ENCODE assay signal across 8 mouse cellular contexts in genomic region chr14:45565216-45566065, GRCm38 (mm10). TPM values are rescaled to one million over a fixed set of nuclear protein-coding genes. Genes with fewer than 3 reads are reported as not detected.
A peak's percentile ranks its signal among the peaks of the same experiment; 100 is the strongest.
DNase-seq lines count a peak whose midpoint lies in the region; ATAC-seq lines count a peak whose summit lies in the region.

No protein-coding gene starts in this region.

- H3K4me3 ChIP-seq in forebrain, embryonic 12.5 days (replicated peaks) = peak overlapping the region; percentile 10
- peak overlapping the region; percentile 47 for H3K4me3 ChIP-seq in heart, embryonic 13.5 days
- H3K4me3 ChIP-seq in lung, embryonic 16.5 days (ENCODE audit: low read length) = peak overlapping the region; percentile 47

- peak; percentile 24 to 70 for DNase-seq in adrenal gland, adult (ENCODE audit: inconsistent age in 2 of 2, low spot score in 1 of 2)
- DNase-seq in adrenal gland, postnatal 4 days (ENCODE audit: low spot score in 2 of 2) = no peak
- peak; percentile 27 to 54 for DNase-seq in kidney, postnatal 36 days
- DNase-seq in ovary, postnatal 14 days (ENCODE audit: low spot score) = peak; percentile 19
- DNase-seq in cerebellum, adult 9-10 months = no peak

- peak overlapping the region; percentile 55 for H3K4me2 ChIP-seq in forebrain, embryonic 12.5 days
- peak overlapping the region; percentile 66 for H3K4me2 ChIP-seq in heart, embryonic 13.5 days
- H3K4me2 ChIP-seq in lung, embryonic 16.5 days (ENCODE audit: low read depth, low read length) = peak overlapping the region; percentile 73

- H3K27me3 ChIP-seq in forebrain, embryonic 12.5 days = no peaks in the 10 kb centered on the region; the same call in 1 of the 2 replicates
- H3K27me3 ChIP-seq in heart, embryonic 13.5 days (replicated peaks) = no peaks in the 10 kb centered on the region
- H3K27me3 ChIP-seq in lung, embryonic 16.5 days (ENCODE audit: control insufficient read depth, insufficient read depth, low read depth, low read length) = no peaks in the 10 kb centered on the region

- peak; percentile 63; the same call in 1 of the 2 replicates for ATAC-seq in forebrain, embryonic 12.5 days (ENCODE audit: low FRiP score)
- no peak for ATAC-seq in heart, embryonic 13.5 days (ENCODE audit: extremely low read depth, insufficient number of reproducible peaks, low FRiP score, low TSS enrichment)
- ATAC-seq in lung, embryonic 16.5 days (ENCODE audit: low read depth) = peak; percentile 72

- H3K9me3 ChIP-seq in forebrain, embryonic 12.5 days = no peaks in the 10 kb centered on the region
- H3K9me3 ChIP-seq in heart, embryonic 13.5 days = no peaks in the 10 kb centered on the region
- no peaks in the 10 kb centered on the region for H3K9me3 ChIP-seq in lung, embryonic 16.5 days (ENCODE audit: control insufficient read depth, low read length)

- peaks cover 24% of the 10 kb centered on the region for H3K4me1 ChIP-seq in forebrain, embryonic 12.5 days
- peaks cover 36% of the 10 kb centered on the region for H3K4me1 ChIP-seq in heart, embryonic 13.5 days
- peaks cover 20% of the 10 kb centered on the region for H3K4me1 ChIP-seq in lung, embryonic 16.5 days (replicated peaks; ENCODE audit: control insufficient read depth, insufficient read depth, low read length)

- H3K36me3 ChIP-seq in forebrain, embryonic 12.5 days (replicated peaks) = no peaks in the 10 kb centered on the region
- H3K36me3 ChIP-seq in heart, embryonic 13.5 days = no peaks in the 10 kb centered on the region
- H3K36me3 ChIP-seq in lung, embryonic 16.5 days (ENCODE audit: control insufficient read depth, insufficient read depth, low read length) = no peaks in the 10 kb centered on the region

- peak overlapping the region; percentile 59 for H3K27ac ChIP-seq in forebrain, embryonic 12.5 days
- peak overlapping the region; percentile 94 for H3K27ac ChIP-seq in heart, embryonic 13.5 days (replicated peaks)
- peak overlapping the region; percentile 92 for H3K27ac ChIP-seq in lung, embryonic 16.5 days (ENCODE audit: low read length)

- H3K9ac ChIP-seq in forebrain, embryonic 12.5 days = peak overlapping the region; percentile 30; the same call in 1 of the 2 replicates
- peak overlapping the region; percentile 74 for H3K9ac ChIP-seq in heart, embryonic 13.5 days
- H3K9ac ChIP-seq in lung, embryonic 16.5 days (ENCODE audit: low read length) = peak overlapping the region; percentile 65

- 7% methylated on average over 20 of the region's 20 CpGs for WGBS in forebrain, embryonic 12.5 days
- WGBS in heart, embryonic 13.5 days = 9% methylated on average over 20 of the region's 20 CpGs
- WGBS in lung, embryonic 16.5 days = 8% methylated on average over 20 of the region's 20 CpGs

RNA-seq across cellular contexts. Expression of gene Fermt2, which starts 35.5 kb away (rescaled TPM):
- 100 to 1,000 TPM; 132 to 136 TPM for total RNA-seq in adrenal gland, postnatal 4 days (2021)
- 65.9 and 71.1 TPM in 2 replicates for polyA plus RNA-seq in forebrain, embryonic 12.5 days (2016; fragmentation: Nextera tagmentation; extraction: Ambion mirVana)
- polyA plus RNA-seq in heart, embryonic 13.5 days (2015; fragmentation: Nextera tagmentation; extraction: Ambion mirVana) = 170 and 197 TPM in 2 replicates
- 276 and 304 TPM in 2 replicates for polyA plus RNA-seq in lung, embryonic 16.5 days (2015; fragmentation: Nextera tagmentation; extraction: Ambion mirVana)

Comparison
In these comparisons a context has a peak if more than half of its experiments do, and no peak if none do; other contexts are left out.
1. DNase-seq: peak in adrenal gland, adult (2 of 2), kidney, postnatal 36 days (2 of 2) and ovary, postnatal 14 days (single experiment); none in adrenal gland, postnatal 4 days (0 of 2) and cerebellum, adult 9-10 months (single experiment).
2. Peak in every context shown above with its lines, with median percentiles within 50 percentile points of each other: H3K27ac ChIP-seq, H3K4me2 ChIP-seq, H3K4me3 ChIP-seq and H3K9ac ChIP-seq.